Mouse (Mus musculus) B cell, adult 2 months (primary cell): ENCODE results near the gene Cdx4.

ENCODE experiments used
- DNase-seq, 2 experiments: peaks; one replicate each; pipeline ENCODE4 v3.0.0; 2022

The Cdx4 gene

GRCm38 (mm10) chrX:103321146-103321545 lies at the start of gene Cdx4:
Gene Cdx4 (plus strand): TSS chrX:103321398.
- DNase-seq = no peak

GRCm38 (mm10) chrX:103274325-103274724 lies 46.9 kb upstream of the Cdx4 start:
- DNase-seq = peak; percentile 15 to 41

- no peak for DNase-seq
Measured at GRCm38 (mm10) chrX:103286899-103287722, 34.1 kb upstream of the Cdx4 start.

- no peak for DNase-seq
Measured at GRCm38 (mm10) chrX:103287846-103288377, 33.3 kb upstream of the Cdx4 start.

GRCm38 (mm10) chrX:103288485-103289330 lies 32.5 kb upstream of the Cdx4 start:
- DNase-seq = peak in 1 of 2 experiments; percentile 3

- no peak for DNase-seq
Measured at GRCm38 (mm10) chrX:103298937-103299336, 22.3 kb upstream of the Cdx4 start.

GRCm38 (mm10) chrX:103308262-103308661 lies 12.9 kb upstream of the Cdx4 start:
- DNase-seq = no peak

GRCm38 (mm10) chrX:103311723-103312122 lies 9.5 kb upstream of the Cdx4 start:
- no peak for DNase-seq

GRCm38 (mm10) chrX:103314146-103314545 lies 7.1 kb upstream of the Cdx4 start:
- no peak for DNase-seq

GRCm38 (mm10) chrX:103325900-103326299 lies 4.7 kb downstream of the Cdx4 start:
- DNase-seq = no peak

GRCm38 (mm10) chrX:103329386-103329785 lies 8.2 kb downstream of the Cdx4 start:
- no peak for DNase-seq

GRCm38 (mm10) chrX:103331125-103331858 lies 10.1 kb downstream of the Cdx4 start:
- DNase-seq = no peak

- peak; percentile 30 to 39 for DNase-seq
Measured at GRCm38 (mm10) chrX:103341369-103342113, 20.3 kb downstream of the Cdx4 start.

- no peak for DNase-seq
Measured at GRCm38 (mm10) chrX:103355784-103356183, 34.6 kb downstream of the Cdx4 start.

GRCm38 (mm10) chrX:103356287-103356686 lies 35.1 kb downstream of the Cdx4 start, which contains the start of gene Chic1:
Gene Chic1 (plus strand): TSS chrX:103356476.
- peak; percentile 31 to 40 for DNase-seq

- peak in 1 of 2 experiments; percentile 1 for DNase-seq
Measured at GRCm38 (mm10) chrX:103356761-103357236, 35.6 kb downstream of the Cdx4 start.

- no peak for DNase-seq
Measured at GRCm38 (mm10) chrX:103366201-103366600, 45.0 kb downstream of the Cdx4 start.

GRCm38 (mm10) chrX:103368650-103369049 lies 47.5 kb downstream of the Cdx4 start:
- no peak for DNase-seq

- peak in 1 of 2 experiments; percentile 10 for DNase-seq
Measured at GRCm38 (mm10) chrX:103371221-103371620, 50.0 kb downstream of the Cdx4 start.

GRCm38 (mm10) chrX:103371627-103372026 lies 50.4 kb downstream of the Cdx4 start:
- DNase-seq = peak; percentile 19 to 28

- peak in 1 of 2 experiments; percentile 1 for DNase-seq
Measured at GRCm38 (mm10) chrX:103374250-103374649, 53.1 kb downstream of the Cdx4 start.
